Mouse (Mus musculus) bone marrow, adult 2 months (tissue): ENCODE results near the gene Moxd1. TPM values are rescaled to one million over a fixed set of nuclear protein-coding genes. Genes with fewer than 3 reads are reported as not detected.

ENCODE experiments used
- H3K27ac ChIP-seq: fragments of 200-500 bp; 2 replicates; pipeline ENCODE4 v1.5.1; 2012; ENCODE audit warnings: low read depth, mild to moderate bottlenecking, control low read depth, inconsistent platforms, low read length; ENCODE audit not compliant: control insufficient read depth, poor library complexity, insufficient read depth
- H3K4me1 ChIP-seq: fragments of 200-500 bp; 2 replicates; pipeline ENCODE4 v1.6.1; 2011; ENCODE audit warnings: low read length; ENCODE audit not compliant: control insufficient read depth, insufficient read depth
- H3K4me3 ChIP-seq: fragments of 200-500 bp; replicated peaks from 2 replicates; pipeline ENCODE3; 2011; ENCODE audit warnings: mild to moderate bottlenecking, low read depth, low read length, control low read depth; ENCODE audit not compliant: control insufficient read depth
- CTCF ChIP-seq: fragments of 200-500 bp; IDR thresholded peaks from 2 replicates; pipeline ENCODE4 v1.5.1; 2011; ENCODE audit warnings: low read length, control low read depth; ENCODE audit not compliant: control insufficient read depth, insufficient read depth
- POLR2A ChIP-seq: fragments of 200-500 bp; IDR thresholded peaks from 2 replicates; pipeline ENCODE4 v1.6.1; 2011; ENCODE audit warnings: low read depth, mild to moderate bottlenecking, control low read depth, low read length, borderline replicate concordance; ENCODE audit not compliant: control insufficient read depth
- WGBS: fragments of 180-500 bp; shearing (Covaris S2); methylation state at CpG from one replicate; pipeline ENCODE4 v1.1.7; 2018; 5-methylcytosine and 5-hydroxymethylcytosine counted together
- polyA plus RNA-seq: library from polyadenylated mRNA; stranded (reverse); fragments of >200 nt; gene quantifications from 2 replicates; pipeline ENCODE4 v1.2.4, GENCODE M21; 2011; ENCODE audit warnings: low replicate concordance; ENCODE audit not compliant: missing spikeins, insufficient read depth, insufficient read length

The Moxd1 gene
- polyA plus RNA-seq, 1 experiment = not detected

GRCm38 (mm10) chr10:24340551-24341213 is 117.4 kb downstream of the Moxd1 start:
- Histone ChIP-seq H3K4me1 (no peaks in the 10 kb centered on the region), H3K27ac (no peak overlapping the region), H3K4me3 (no peak overlapping the region)
- no peak for TF ChIP-seq POLR2A
- TF ChIP-seq CTCF = no peak
- 71% methylated on average over 1 of the region's 1 CpGs for WGBS

DNA sequence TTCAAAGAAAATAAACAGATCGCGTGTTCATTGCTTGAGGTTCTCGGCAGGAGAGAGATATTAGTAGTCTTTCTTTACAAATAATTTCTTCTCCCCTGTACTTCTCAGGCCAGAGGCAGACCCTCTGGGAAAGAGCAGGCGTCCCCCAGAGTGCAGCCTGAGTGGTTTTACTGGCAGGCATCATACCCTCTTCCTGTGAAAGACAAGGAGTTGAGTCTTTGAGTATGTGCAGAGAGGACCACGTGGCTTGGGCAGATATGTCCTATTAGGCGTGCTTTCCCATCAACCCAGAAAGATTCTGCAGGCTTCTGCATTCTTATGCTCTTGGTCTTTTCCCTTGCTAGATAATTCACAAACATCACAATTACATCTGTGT is 117.9 kb downstream of the Moxd1 start:
- no peak overlapping the region for H3K4me3 ChIP-seq
- no peaks in the 10 kb centered on the region for H3K4me1 ChIP-seq
- TF ChIP-seq POLR2A (no peak), CTCF (no peak)
- no peak overlapping the region for H3K27ac ChIP-seq
- 73% methylated on average over 6 of the region's 6 CpGs for WGBS

DNA sequence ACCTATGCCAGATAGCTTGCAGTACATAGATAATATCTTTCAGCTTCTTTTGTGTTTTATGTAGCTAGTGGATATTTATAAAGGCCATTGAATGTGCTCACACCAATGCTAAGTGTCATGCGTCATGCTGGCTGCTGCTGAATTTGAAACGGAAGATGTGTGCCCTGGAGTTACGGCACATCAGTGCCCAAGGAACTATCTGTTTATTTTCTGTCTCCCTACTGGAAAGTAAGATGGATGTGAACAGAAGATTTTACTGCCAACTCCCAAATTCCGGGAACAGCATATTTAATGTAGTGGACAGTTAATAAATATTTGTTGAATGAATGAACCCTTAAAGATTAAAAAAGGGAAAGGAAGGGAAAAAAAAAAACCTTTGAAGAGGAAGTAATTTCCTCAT is 119.8 kb downstream of the Moxd1 start:
- 86% methylated on average over 4 of the region's 4 CpGs for WGBS
- TF ChIP-seq POLR2A = no peak
- no peak for TF ChIP-seq CTCF
- no peak overlapping the region for H3K4me3 ChIP-seq
- H3K4me1 ChIP-seq = no peaks in the 10 kb centered on the region
- H3K27ac ChIP-seq = no peak overlapping the region

Other genes with a start within 250 kb of the Moxd1 start
- not detected in 2 replicates for gene Taar6, start 237.9 kb upstream of the Moxd1 start, polyA plus RNA-seq
- not detected in 2 replicates for gene Taar7a, start 230.0 kb upstream of the Moxd1 start, polyA plus RNA-seq
- not detected in 2 replicates for gene Taar7b, start 223.6 kb upstream of the Moxd1 start, polyA plus RNA-seq
- not detected in 2 replicates for gene Taar7d, start 196.3 kb upstream of the Moxd1 start, polyA plus RNA-seq
- not detected in 2 replicates for gene Taar7e, start 185.9 kb upstream of the Moxd1 start, polyA plus RNA-seq
- gene Taar7f, start 174.0 kb upstream of the Moxd1 start, polyA plus RNA-seq = not detected in 2 replicates
- not detected in 2 replicates for gene Taar8a, start 147.0 kb upstream of the Moxd1 start, polyA plus RNA-seq
- gene Taar8b, start 131.2 kb upstream of the Moxd1 start, polyA plus RNA-seq = not detected in 2 replicates
- not detected in 2 replicates for gene Taar8c, start 121.6 kb upstream of the Moxd1 start, polyA plus RNA-seq
- gene Taar9, start 114.0 kb upstream of the Moxd1 start, polyA plus RNA-seq = not detected in 2 replicates
- 15.6 and 33.0 TPM in 2 replicates for gene Stx7, start 74.2 kb upstream of the Moxd1 start, polyA plus RNA-seq